Mouse (Mus musculus) heart, postnatal 14 days (tissue): ENCODE data around the gene Spef2. TPM values are rescaled to one million over a fixed set of nuclear protein-coding genes. Genes with fewer than 3 reads are reported as not detected.
"Not testable (repeated sequence)": the region's sequence is repeated elsewhere in the genome, so short reads cannot be mapped to it uniquely, and the experiment has no call there.

ENCODE experiments used
- DNase-seq, 2 experiments: peaks; one replicate each; pipeline ENCODE4 v3.0.0; 2021 to 2022
- intact Hi-C: fragments of 180-260 bp; cut with DNase I; formaldehyde crosslinking; loops from one replicate; pipeline ENCODE4 v1.15.1; 2025
- long read RNA-seq, 2 experiments: library from polyadenylated mRNA; stranded (forward); transcript quantifications; one replicate each; pipeline ENCODE4 v2.0.0; 2021
- total RNA-seq, 2 experiments: library from RNA; stranded (reverse); gene quantifications; 2 replicates each; pipeline ENCODE4 v1.2.3; 2021

The Spef2 gene
- under 1 TPM; 0.12 to 0.38 TPM for total RNA-seq
- long read RNA-seq, experiment 1: 0 reads
- long read RNA-seq, experiment 2: 0 reads

DNA sequence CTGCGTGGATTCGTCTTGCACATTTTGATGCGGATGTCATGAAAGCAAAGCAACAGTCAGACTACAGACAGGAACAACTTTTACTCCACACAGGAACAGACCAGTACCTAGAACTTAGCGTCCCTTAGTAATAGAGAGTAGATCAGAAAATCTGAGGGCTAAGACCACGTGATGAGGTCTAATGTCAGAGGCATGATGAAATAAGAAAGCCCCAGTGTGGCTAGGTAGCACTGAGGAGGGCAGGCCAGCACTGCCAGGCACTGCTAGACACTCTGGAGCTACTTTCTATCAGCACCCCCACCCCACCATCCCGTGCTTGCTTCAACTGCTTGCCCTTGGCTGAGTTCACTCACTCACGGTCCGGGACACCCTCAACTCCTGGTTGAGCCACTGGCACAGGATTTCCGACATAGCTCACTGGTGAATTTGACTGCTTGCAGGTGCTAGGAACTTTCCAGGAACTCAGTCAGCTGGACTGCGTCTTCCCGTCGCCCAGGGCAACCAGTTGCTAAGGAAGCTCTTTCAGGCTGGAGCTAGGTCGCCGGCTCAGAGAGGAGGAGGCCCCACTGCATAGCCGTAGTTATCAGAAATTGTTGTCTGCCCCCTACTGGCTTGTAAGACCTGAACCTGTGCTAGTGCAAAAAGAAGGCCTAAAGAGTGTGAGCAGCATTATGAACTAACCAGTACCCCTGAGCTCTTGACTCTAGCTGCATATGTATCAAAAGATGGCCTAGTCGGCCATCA lies at the start of gene Spef2:
Gene Spef2, minus strand, starts transcription at position 510 of the 744 bp plus-strand sequence.
- DNase-seq: peak; percentile 51 to 63
- intact Hi-C loops: no loop called here

DNA sequence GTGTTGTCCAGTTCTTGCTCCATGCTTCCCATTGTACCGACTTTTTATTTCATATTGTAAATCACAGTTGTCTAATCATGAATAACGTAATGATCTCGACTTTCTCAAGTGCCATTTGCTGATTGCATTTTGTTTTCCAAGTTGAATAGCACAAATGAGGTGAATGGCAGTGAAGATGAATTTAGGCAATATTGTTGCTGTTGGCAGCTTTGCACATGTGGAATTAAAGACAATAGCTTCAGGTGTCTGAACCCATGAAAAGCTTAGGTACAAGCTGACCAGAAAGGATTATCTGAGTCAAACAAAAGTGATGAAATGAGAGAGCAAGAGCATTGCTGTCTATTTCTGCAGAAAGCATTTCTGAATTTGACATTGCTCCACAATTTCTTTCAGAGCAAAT lies 45.5 kb upstream of the Spef2 start:
- DNase-seq: no peak
- intact Hi-C loops: no loop called here

DNA sequence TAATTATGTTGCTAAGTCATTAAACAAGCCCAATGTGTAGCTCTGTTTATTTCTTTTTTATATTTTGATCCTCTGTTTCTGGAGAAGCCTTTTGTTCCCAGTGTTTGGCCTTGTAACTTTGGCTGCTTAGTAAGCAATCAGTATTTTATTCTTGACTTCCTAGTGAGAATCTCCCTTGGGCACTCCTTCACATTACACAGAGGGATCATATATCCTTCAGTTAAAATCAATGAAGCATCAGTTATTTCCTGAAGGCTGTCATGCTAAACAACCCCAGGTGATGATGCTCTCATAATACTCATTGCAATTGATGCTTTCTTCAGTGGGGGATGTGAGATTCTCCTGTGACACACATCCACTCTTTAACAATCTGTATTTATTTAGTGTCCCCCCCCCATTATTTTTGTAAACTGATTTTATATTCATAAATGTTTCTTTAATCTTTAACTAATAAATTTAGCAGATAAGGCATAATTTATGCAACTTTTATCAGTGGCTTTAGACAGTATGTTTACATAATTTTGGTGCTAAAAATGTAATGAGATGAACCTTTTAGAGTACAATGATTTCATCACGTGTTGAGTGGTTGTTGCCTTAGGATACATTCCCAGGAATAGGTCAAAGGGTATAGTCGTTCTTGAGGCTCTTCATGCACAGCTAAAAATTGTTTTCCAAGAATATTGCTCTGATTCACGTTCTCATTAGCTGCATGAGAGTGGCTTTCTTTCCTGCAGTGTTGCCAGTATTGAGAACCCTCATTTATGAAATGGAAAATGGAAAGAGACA lies 39.8 kb upstream of the Spef2 start:
- intact Hi-C loops: no loop called here
- no peak for DNase-seq

DNA sequence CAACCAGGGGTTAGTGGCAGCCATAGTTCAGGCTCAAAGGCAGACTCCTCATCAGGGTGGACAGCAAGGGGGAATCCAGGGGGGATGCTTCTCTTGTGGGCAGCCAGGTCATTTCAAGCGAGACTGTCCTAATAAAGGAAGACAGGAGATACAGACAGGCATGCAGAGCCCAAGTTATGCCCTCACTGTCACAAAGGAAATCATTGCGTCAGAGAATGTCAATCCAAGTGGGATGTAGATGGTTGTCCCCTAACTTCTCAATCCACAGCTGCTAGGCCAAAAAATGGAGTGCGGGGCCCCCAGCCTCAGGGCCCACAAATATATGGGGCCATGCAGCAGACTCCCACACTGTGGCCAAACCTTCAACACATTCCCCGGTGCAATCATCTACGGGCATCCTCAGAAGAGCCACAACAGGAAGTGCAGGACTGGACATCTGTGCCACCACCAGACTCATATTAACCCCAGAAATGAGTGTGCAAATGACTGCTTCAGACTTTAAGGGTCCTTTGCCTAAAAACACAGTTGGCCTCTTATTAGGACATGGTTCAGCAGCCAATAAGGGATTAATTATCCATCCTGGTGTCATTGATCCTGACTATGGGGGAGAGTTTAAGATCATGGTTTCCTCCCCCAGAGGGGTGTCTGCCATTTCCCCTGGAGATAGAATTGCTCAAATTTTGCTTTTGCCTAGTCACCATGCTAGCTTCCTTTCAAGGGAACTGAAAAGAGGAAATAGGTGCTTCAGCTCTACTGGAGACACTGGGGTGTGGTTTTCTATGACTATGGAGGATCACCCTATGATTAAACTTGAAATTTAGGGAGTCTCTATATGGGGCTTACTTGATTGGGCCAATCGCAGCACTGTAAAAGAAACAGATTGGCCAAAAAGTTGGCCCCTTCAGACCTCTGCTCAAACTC lies 25.8 kb upstream of the Spef2 start:
- DNase-seq, intact Hi-C loops: not testable (repeated sequence)

DNA sequence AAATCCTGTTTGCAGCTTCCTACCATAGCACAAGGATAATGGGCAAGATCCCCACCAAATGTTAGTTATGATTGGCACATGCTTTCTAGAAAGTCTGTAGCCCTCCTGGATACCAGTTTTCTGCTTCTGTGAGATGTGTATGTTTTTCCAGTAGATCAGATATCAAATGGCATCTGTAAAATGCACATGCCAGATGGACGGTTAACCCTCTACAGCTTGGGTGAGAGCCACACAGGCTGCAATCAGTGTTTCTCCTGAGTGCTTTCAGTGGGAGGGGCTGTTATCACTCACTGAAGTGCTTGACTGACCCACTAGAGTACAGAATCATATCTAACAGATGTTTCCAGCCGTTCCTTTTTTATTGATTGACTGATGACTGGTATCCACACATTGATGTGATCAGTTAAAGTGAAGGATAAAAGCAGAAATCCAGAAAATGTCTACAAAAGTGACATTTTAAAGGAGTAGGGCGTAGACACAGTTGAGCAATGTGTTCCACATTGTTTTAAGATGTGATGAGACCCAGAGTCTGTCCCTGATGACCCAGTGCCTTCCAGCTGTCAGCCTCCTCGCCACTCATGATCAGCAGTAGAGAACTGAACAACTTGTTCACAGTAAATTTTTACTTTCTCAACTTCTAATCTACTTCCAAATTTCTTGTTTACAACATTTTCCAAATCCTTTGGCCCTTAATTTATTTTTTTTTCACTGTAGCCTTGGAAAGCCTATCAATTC lies 19.7 kb upstream of the Spef2 start:
- peak in 1 of 2 experiments; percentile 19 for DNase-seq
- intact Hi-C loops: no loop called here

DNA sequence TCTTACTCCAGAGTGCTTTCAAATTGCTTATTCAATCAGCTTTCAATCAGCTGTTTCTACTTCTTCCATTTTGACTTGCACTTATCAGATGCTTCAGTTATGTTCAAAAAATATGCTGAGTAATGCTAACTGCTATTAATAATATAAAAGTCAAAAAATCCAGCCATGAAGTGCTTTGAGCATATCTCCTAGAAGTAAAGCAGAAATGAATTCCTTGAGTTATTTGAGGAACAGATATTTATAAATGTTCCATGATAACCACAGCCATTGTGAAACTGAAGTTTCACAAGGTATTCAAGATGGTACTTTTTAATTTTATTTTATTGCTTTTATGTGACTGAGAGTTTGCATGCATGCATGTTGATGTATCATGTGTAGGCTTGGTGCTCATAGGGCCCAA lies 18.4 kb upstream of the Spef2 start:
- intact Hi-C loops: no loop called here
- no peak for DNase-seq

DNA sequence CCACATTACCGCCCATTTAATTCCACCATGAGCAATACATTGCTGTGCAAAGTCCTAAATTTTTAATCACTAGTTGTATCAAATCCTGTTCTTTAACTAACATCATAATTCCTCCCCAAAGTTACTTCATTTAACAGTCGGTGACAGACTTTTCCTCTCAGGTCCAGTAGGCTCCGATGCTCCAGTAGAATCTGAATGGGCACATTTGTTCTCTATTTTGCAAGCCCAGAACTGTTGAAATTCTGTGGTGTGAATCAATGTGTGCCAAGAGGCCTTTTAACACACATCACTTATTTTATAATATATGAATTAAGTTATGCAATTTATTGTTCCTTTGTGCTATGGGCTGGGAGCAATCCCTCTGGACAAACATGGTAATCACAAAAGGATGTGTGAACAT lies 2.3 kb upstream of the Spef2 start:
- intact Hi-C loops: no loop called here

DNA sequence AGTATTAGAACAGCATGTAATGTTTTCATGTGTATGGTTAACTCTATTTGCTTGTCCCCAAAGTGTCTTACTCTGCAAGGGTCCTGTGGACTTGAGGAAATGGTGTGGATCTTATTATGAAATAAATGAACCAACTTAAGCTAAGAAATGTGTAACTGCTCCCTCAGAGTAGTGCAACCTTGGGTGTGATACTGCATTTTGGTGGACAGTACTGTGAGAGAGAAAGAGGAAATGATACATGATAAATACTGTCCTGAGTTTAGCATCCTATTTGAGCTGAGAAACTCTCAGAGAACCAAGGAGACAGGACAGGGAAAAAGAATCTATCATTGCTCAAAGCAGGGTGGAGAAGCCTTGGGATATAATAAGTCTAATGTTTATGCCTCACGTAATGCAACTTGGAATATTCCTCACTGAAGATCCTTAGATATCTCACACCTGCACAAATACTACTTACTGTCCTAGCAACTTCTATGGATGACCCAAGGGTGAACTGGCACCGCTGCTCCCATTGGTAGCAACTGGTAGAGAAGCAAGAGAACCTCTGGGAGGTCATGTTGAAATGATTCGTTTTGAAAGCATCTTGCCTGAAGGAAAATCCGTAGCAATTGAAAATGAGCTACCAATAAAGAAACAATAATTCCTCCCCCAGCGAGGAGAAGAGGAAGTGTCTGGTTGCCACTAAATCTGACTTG lies 1.1 kb downstream of the Spef2 start:
- intact Hi-C loops: no loop called here
- no peak for DNase-seq

More for the DNA sequence above, 2.3 kb upstream of the Spef2 start:
- no peak for DNase-seq

DNA sequence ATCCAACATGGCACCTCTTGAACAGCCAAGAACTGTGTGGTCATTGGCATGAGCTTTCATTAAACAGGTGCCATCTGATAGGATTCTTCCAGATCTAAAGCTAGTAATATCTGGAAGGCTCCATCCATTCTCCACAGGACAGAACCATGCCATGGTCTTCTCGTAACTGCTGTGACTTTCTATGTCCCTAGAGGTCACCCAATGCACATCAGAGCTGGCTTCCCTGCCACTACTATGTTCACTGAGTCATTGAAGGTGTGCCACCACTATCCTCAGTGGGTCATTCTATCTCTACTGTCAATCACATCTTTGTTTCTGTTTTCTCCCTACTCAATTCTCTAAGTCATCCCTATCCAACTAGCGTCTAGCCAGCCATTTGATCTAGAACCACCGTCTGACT lies 6.5 kb downstream of the Spef2 start:
- intact Hi-C loops: no loop called here
- DNase-seq: no peak

DNA sequence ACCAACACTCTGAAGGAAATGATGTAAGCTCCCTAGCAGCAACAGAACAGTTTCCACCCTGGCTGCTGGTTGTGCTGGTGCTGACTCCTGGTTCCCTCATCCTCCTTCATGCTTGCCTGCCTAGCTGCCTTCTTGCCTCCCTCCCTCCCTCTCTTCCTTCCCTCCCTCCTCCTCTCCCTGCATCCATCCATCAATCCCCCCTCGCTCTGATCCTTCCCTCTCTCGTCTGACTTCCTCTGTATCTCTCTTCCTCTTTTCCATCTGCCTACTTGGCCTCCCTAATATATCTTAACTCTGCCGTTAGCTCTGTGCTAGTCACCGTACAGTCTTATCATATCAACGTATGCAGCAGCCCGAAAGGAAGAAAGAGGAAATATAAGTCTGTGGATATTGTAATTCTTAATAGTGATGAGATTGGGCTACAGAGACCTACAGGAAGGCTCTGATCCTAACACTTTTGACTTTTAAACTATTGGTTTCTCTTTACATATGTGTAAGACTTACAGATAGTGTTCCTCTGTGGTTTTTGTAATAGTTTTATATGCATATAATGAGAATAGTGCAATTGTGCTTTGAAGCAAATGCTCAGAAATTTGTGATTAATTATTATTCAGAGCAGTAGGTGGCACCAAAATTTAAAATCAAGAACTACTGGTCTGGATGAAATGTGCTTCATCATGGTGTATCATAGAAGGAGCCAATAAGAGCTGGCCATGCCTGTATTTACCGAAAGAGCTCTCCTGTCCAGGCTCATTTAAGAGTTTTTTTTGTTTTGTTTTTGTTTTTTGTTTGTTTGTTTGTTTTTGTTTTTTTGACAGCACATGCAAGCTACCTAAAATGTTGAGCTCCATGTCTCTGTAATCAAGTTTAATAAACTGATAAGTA lies 33.9 kb downstream of the Spef2 start:
- no peak for DNase-seq
- intact Hi-C loops: loop anchor here (10.0 kb wide), 1 partner anchor 600 kb away; no protein-coding TSS in a partner anchor

DNA sequence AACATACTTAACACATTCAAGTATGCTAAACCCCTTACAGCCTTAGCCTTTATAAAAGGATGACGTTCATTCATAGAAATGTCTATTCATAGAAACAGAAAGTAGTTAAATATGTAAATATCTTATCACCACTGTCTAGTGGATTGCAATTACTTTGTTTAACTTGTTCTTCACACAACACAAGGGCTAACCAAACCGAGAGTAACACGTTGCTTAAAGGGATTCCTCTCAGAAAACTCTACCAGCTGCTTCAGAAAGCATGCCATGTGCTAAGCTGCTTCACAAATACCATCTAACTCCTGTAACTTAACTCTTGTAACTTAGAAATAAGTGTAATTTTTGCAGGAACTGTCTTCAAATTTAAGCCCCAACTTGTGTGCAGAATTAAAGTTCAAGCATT lies 35.0 kb downstream of the Spef2 start:
- DNase-seq: no peak
- intact Hi-C loops: loop anchor here (10.0 kb wide), 1 partner anchor 601 kb away; no protein-coding TSS in a partner anchor

DNA sequence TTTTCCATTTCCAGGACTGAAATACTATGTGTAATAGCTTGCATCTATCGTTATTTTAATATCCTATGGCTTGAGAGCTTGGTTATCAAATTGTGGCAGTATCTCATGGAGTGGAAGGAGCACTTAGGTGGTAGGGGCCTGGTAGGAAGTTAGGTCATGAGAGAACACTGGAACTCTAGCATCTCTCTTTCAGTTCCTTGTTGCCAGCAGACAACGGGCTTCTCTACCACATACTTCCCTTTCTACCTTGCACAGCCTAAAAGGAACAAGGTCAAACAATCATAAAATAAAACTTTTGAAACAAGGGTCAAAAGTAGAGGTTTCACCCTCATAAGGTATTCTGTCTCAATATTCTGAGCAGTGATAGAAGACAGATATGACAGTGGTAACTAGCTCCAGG lies 38.3 kb downstream of the Spef2 start:
- intact Hi-C loops: loop anchor here (10.0 kb wide), 1 partner anchor 604 kb away; no protein-coding TSS in a partner anchor
- DNase-seq: no peak

DNA sequence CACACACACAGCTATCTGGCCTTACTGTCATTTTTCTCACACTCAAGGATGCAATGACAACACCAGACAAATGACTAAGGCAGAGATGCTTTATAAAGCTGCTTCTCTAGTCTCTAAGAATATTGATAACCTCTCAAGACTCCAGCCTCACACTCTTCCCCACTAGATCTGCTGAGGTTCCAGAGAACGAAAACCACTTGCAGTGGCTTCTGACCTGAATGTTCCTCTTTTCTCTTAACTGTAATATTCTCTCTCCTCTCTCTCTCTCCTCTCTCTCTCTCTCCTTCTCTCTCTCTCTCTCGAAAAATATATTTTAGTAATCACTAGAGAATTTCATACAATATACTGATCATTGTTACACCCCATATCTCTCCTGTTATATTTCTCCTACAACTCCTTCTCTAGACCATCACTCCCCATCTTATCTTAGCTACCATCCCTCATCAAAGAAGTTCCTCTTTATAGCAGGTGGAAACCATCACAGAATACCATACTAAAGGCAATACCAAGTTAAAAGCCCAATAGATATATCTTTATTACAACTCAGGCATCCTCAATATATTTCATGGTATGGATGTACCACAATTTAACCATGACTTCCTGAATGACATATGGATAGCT lies 42.7 kb downstream of the Spef2 start:
- DNase-seq: no peak
- intact Hi-C loops: no loop called here

DNA sequence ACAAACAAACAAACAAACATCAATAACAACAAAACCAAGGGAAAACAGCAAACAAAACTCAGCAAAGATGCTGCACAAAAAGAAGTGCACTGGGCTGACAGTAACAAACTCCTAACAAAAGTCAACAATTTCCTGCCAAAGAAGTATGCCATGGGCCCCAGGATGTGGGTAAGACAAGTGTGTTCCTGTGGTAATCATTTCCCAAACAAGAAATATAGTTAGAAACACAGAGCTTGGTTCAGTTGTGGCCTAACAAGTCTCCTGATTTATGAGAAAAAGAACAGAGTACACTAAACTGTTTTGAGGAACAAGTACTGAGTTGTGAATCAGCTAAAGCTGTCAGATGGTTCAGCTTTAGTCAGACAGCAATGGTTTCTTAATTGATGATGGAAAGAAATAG lies 46.8 kb downstream of the Spef2 start:
- DNase-seq: no peak
- intact Hi-C loops: no loop called here

DNA sequence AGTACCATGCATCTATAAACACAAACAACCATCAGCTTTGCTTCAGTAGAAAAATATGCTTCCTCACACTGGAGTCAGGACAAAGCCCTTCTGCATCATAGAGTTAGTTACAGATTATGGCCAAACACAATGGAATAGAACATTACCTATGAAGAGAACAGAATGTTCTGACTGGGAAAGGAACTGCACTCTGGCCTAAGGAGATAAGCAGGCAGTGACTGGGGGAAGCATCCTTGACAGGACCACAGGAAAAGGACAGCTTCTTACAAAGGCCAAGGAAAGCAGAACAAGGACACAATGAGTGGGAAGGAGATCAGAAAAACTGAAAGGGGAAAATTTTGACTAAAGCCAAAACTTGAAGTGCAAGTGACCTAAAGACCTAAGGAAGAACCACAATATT lies 56.9 kb downstream of the Spef2 start:
- intact Hi-C loops: no loop called here

DNA sequence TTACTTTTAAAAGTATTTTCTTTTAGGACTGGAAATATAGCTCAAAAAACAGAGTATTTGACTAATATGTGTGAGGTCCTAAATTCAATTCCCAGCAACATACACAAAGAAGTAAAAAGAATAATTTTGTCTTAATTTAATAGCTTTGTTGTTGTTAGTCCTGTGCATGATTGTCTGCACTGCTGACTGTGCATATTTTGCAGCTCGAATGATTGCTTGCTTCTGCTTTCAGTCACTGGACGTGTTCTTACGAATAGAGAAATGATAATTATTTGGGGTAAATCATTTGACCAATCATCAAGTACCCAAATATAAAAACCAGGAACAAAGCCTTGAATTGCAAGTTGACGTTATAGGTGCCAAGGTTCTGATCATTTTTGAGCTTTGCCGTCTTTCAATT lies 57.8 kb downstream of the Spef2 start:
- intact Hi-C loops: no loop called here
- DNase-seq: no peak

More for the DNA sequence above, 56.9 kb downstream of the Spef2 start:
- no peak for DNase-seq

DNA sequence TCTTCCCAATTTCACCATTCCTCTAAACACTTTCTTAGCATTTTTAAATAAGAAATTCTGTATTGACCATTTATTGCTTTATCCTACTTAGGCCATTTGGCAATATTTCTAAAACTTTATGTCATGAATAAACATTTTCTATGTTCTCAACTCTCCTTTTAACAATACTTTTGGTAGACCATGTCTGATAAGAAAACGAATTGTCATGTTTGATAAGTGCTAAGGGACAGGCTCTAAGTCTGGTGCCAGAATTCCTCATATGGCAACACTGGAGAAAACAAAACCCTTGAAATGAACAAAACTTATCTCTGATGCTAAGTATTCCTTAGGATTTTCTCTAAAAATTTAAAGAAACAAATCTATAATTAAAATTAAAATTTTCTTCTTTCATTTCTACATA lies 58.2 kb downstream of the Spef2 start:
- no peak for DNase-seq
- intact Hi-C loops: no loop called here

DNA sequence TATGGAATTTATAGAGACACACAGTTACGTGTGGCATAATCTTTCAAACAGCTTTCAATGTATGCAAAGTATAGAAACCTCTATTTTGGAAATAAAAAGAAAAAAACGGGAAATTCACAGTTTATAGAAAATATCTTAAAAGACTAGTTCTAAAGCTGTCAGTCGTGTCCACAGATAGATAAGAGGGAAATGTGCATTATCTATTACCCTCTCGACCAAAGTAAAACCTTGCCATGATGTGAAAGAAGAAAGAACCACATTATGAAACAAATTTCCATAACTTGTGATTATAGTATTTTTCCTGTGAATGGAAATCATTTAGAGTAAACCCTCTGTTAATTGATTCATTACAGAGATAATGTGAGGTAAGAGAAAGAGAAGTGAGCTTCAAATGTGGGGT lies 65.2 kb downstream of the Spef2 start:
- no peak for DNase-seq

More for the DNA sequence above, 65.2 kb downstream of the Spef2 start:
- intact Hi-C loops: no loop called here
